Mouse (Mus musculus) midbrain, embryonic 12.5 days (tissue): ENCODE data around the gene Ndufs4. TPM values are rescaled to one million over a fixed set of nuclear protein-coding genes. Genes with fewer than 3 reads are reported as not detected.

ENCODE experiments used
- ATAC-seq: fragments of 200-750 bp; cut with Nextera tagmentation; 2 replicates; pipeline ENCODE4 v1.8.0; 2017; ENCODE audit warnings: low read depth, moderate TSS enrichment, moderate library complexity; ENCODE audit not compliant: low FRiP score
- H3K27ac ChIP-seq: fragments of 300-500 bp; sonication (generic); replicated peaks from 2 replicates; pipeline ENCODE4 v1.5.1; 2016; ENCODE audit warnings: mild to moderate bottlenecking
- H3K27me3 ChIP-seq: fragments of 300-500 bp; sonication (generic); 2 replicates; pipeline ENCODE4 v1.6.1; 2016; ENCODE audit warnings: mild to moderate bottlenecking
- H3K36me3 ChIP-seq: fragments of 300-500 bp; sonication (generic); 2 replicates; pipeline ENCODE4 v1.6.1; 2016
- H3K4me1 ChIP-seq: fragments of 300-500 bp; sonication (generic); 2 replicates; pipeline ENCODE4 v1.6.1; 2016
- H3K4me2 ChIP-seq: fragments of 300-500 bp; sonication (generic); replicated peaks from 2 replicates; pipeline ENCODE4 v1.6.1; 2016; ENCODE audit warnings: mild to moderate bottlenecking, moderate library complexity
- H3K4me3 ChIP-seq: fragments of 300-500 bp; sonication (generic); 2 replicates; pipeline ENCODE4 v1.5.1; 2016; ENCODE audit warnings: mild to moderate bottlenecking
- H3K9ac ChIP-seq: fragments of 300-500 bp; sonication (generic); replicated peaks from 2 replicates; pipeline ENCODE4 v1.6.1; 2016; ENCODE audit warnings: mild to moderate bottlenecking, moderate library complexity
- H3K9me3 ChIP-seq: fragments of 300-500 bp; sonication (generic); 2 replicates; pipeline ENCODE4 v1.6.1; 2016; ENCODE audit warnings: mild to moderate bottlenecking
- WGBS: fragments of 180-500 bp; shearing (Covaris S2); methylation state at CpG from one replicate; pipeline ENCODE4 v1.1.7; 2016; 5-methylcytosine and 5-hydroxymethylcytosine counted together
- polyA plus RNA-seq: library from polyadenylated mRNA; unstranded; fragments of >200 nt; fragmentation: Nextera tagmentation; extraction: Ambion mirVana; gene quantifications from 2 replicates; pipeline ENCODE4 v1.2.1, GENCODE M21; 2016

Ndufs4 gene
- polyA plus RNA-seq, 1 experiment from 2014 or later, result 324 TPM

- H3K27me3 ChIP-seq, result no peaks in the 10 kb centered on the region
- H3K4me2 ChIP-seq, result no peak overlapping the region
- no peaks in the 10 kb centered on the region for H3K36me3 ChIP-seq
- no peaks in the 10 kb centered on the region for H3K9me3 ChIP-seq
- no peak overlapping the region for H3K9ac ChIP-seq
- H3K27ac ChIP-seq, result no peak overlapping the region
- ATAC-seq, result no peak
- WGBS, result 92% methylated on average over 2 of the region's 2 CpGs
- H3K4me3 ChIP-seq, result no peak overlapping the region
- H3K4me1 ChIP-seq, result no peaks in the 10 kb centered on the region
Measured at GRCm38 (mm10) chr13:114394784-114395183, 6.7 kb upstream of the Ndufs4 start.

- Histone ChIP-seq H3K27ac (no peak overlapping the region), H3K36me3 (no peaks in the 10 kb centered on the region), H3K9ac (no peak overlapping the region), H3K9me3 (no peaks in the 10 kb centered on the region), H3K4me2 (no peak overlapping the region), H3K4me3 (no peak overlapping the region), H3K4me1 (no peaks in the 10 kb centered on the region), H3K27me3 (no peaks in the 10 kb centered on the region)
- no peak for ATAC-seq
Measured at GRCm38 (mm10) chr13:114392501-114392900, 4.4 kb upstream of the Ndufs4 start.

- Histone ChIP-seq H3K27me3 (no peaks in the 10 kb centered on the region), H3K27ac (peak overlapping the region; percentile 82), H3K4me1 (peaks cover 5% of the 10 kb centered on the region), H3K9ac (peak overlapping the region; percentile 88), H3K36me3 (no peaks in the 10 kb centered on the region), H3K4me2 (peak overlapping the region; percentile 70), H3K9me3 (0 out of 2 replicates have a peak, but pooled peaks cover 4% of the 10 kb centered on the region), H3K4me3 (peak overlapping the region; percentile 93)
- WGBS, result under 1% methylated on average over 37 of the region's 37 CpGs
- ATAC-seq, result peak; percentile 90
Measured at GRCm38 (mm10) chr13:114387521-114388171, 412 bp downstream of the Ndufs4 start.

GRCm38 (mm10) chr13:114387074-114387487 lies 977 bp downstream of the Ndufs4 start:
- 9% methylated on average over 10 of the region's 10 CpGs for WGBS

GRCm38 (mm10) chr13:114376511-114376910 lies 11.5 kb downstream of the Ndufs4 start:
- no peaks in the 10 kb centered on the region for H3K9me3 ChIP-seq
- WGBS, result 67% methylated on average over 4 of the region's 4 CpGs

More at GRCm38 (mm10) chr13:114387074-114387487, 977 bp downstream of the Ndufs4 start:
- H3K4me1 ChIP-seq, result peaks cover 5% of the 10 kb centered on the region
- no peaks in the 10 kb centered on the region for H3K27me3 ChIP-seq
- H3K9me3 ChIP-seq, result 0 out of 2 replicates have a peak, but pooled peaks cover 4% of the 10 kb centered on the region
- peak overlapping the region; percentile 70 for H3K4me2 ChIP-seq
- peak overlapping the region; percentile 93 for H3K4me3 ChIP-seq
- no peak overlapping the region for H3K27ac ChIP-seq
- H3K9ac ChIP-seq, result peak overlapping the region; percentile 88
- peak; percentile 47 for ATAC-seq
- H3K36me3 ChIP-seq, result 0 out of 2 replicates have a peak, but pooled peaks cover 5% of the 10 kb centered on the region

GRCm38 (mm10) chr13:114362086-114362485 lies 26.0 kb downstream of the Ndufs4 start:
- 82% methylated on average over 3 of the region's 3 CpGs for WGBS
- H3K36me3 ChIP-seq, result peaks cover 9% of the 10 kb centered on the region; the same call in 1 of the 2 replicates
- no peak overlapping the region for H3K27ac ChIP-seq
- no peaks in the 10 kb centered on the region for H3K9me3 ChIP-seq
- H3K4me1 ChIP-seq, result no peaks in the 10 kb centered on the region
- H3K4me3 ChIP-seq, result no peak overlapping the region
- H3K9ac ChIP-seq, result no peak overlapping the region
- no peaks in the 10 kb centered on the region for H3K27me3 ChIP-seq
- no peak for ATAC-seq
- no peak overlapping the region for H3K4me2 ChIP-seq

More at GRCm38 (mm10) chr13:114376511-114376910, 11.5 kb downstream of the Ndufs4 start:
- H3K9ac ChIP-seq, result no peak overlapping the region
- H3K27ac ChIP-seq, result no peak overlapping the region
- peaks cover 19% of the 10 kb centered on the region for H3K36me3 ChIP-seq
- no peak overlapping the region for H3K4me2 ChIP-seq
- no peak for ATAC-seq
- no peaks in the 10 kb centered on the region for H3K27me3 ChIP-seq
- no peak overlapping the region for H3K4me3 ChIP-seq
- H3K4me1 ChIP-seq, result no peaks in the 10 kb centered on the region

GRCm38 (mm10) chr13:114351321-114351946 lies 36.6 kb downstream of the Ndufs4 start:
- no peak overlapping the region for H3K4me2 ChIP-seq
- H3K9ac ChIP-seq, result no peak overlapping the region
- ATAC-seq, result no peak; the same call in 1 of the 2 replicates
- no peak overlapping the region for H3K27ac ChIP-seq
- peaks cover 9% of the 10 kb centered on the region for H3K4me1 ChIP-seq
- 55% methylated on average over 8 of the region's 8 CpGs for WGBS
- no peaks in the 10 kb centered on the region for H3K36me3 ChIP-seq
- H3K9me3 ChIP-seq, result no peaks in the 10 kb centered on the region
- H3K27me3 ChIP-seq, result no peaks in the 10 kb centered on the region
- H3K4me3 ChIP-seq, result no peak overlapping the region

GRCm38 (mm10) chr13:114344979-114345712 lies 42.9 kb downstream of the Ndufs4 start:
- 60% methylated on average over 13 of the region's 13 CpGs for WGBS
- Histone ChIP-seq H3K9ac (no peak overlapping the region), H3K4me1 (peaks cover 23% of the 10 kb centered on the region), H3K9me3 (no peaks in the 10 kb centered on the region), H3K27ac (no peak overlapping the region), H3K4me3 (no peak overlapping the region), H3K4me2 (no peak overlapping the region), H3K27me3 (no peaks in the 10 kb centered on the region), H3K36me3 (no peaks in the 10 kb centered on the region)
- 0 out of 2 replicates have a peak, but pooled peaks have one; percentile 47 for ATAC-seq

- Histone ChIP-seq H3K27ac (no peak overlapping the region), H3K4me1 (peaks cover 23% of the 10 kb centered on the region), H3K27me3 (no peaks in the 10 kb centered on the region), H3K9ac (no peak overlapping the region), H3K9me3 (no peaks in the 10 kb centered on the region), H3K4me2 (no peak overlapping the region), H3K4me3 (no peak overlapping the region), H3K36me3 (no peaks in the 10 kb centered on the region)
- peak; percentile 9; the same call in 1 of the 2 replicates for ATAC-seq
- 64% methylated on average over 3 of the region's 3 CpGs for WGBS
Measured at GRCm38 (mm10) chr13:114344220-114344973, 43.7 kb downstream of the Ndufs4 start.

- H3K4me3 ChIP-seq, result no peak overlapping the region
- 0 out of 2 replicates have a peak overlapping the region, but pooled peaks have one; percentile 13 for H3K4me2 ChIP-seq
- ATAC-seq, result no peak
- no peaks in the 10 kb centered on the region for H3K27me3 ChIP-seq
- no peak overlapping the region for H3K9ac ChIP-seq
- peaks cover 23% of the 10 kb centered on the region for H3K4me1 ChIP-seq
- 11% methylated on average over 8 of the region's 8 CpGs for WGBS
- H3K27ac ChIP-seq, result no peak overlapping the region
- no peaks in the 10 kb centered on the region for H3K36me3 ChIP-seq
- no peaks in the 10 kb centered on the region for H3K9me3 ChIP-seq
Measured at GRCm38 (mm10) chr13:114343001-114343400, 45.1 kb downstream of the Ndufs4 start.

GRCm38 (mm10) chr13:114319835-114320389 lies 68.1 kb downstream of the Ndufs4 start:
- H3K9me3 ChIP-seq, result no peaks in the 10 kb centered on the region
- 52% methylated on average over 2 of the region's 2 CpGs for WGBS

More at GRCm38 (mm10) chr13:114319835-114320389, 68.1 kb downstream of the Ndufs4 start:
- no peak overlapping the region for H3K27ac ChIP-seq
- H3K36me3 ChIP-seq, result peaks cover 9% of the 10 kb centered on the region; the same call in 1 of the 2 replicates
- no peak for ATAC-seq
- H3K27me3 ChIP-seq, result no peaks in the 10 kb centered on the region
- no peak overlapping the region for H3K4me3 ChIP-seq
- H3K9ac ChIP-seq, result no peak overlapping the region
- peaks cover 7% of the 10 kb centered on the region; the same call in 1 of the 2 replicates for H3K4me1 ChIP-seq
- H3K4me2 ChIP-seq, result no peak overlapping the region
